Mouse (Mus musculus) intestine, postnatal 0 days (tissue): ENCODE measurements around the gene Prss36. TPM values are rescaled to one million over a fixed set of nuclear protein-coding genes. Genes with fewer than 3 reads are reported as not detected.
"Not testable (repeated sequence)": the region's sequence is repeated elsewhere in the genome, so short reads cannot be mapped to it uniquely, and the experiment has no call there.

Experiments used
- ATAC-seq: fragments of 200-750 bp; cut with Nextera tagmentation; 2 replicates; pipeline ENCODE4 v1.8.0; 2017; ENCODE audit warnings: mild to moderate bottlenecking, moderate TSS enrichment, moderate library complexity
- H3K27ac ChIP-seq: fragments of 300-500 bp; sonication (generic); 2 replicates; pipeline ENCODE4 v1.5.1; 2014; ENCODE audit warnings: mild to moderate bottlenecking, low read depth, low read length, moderate library complexity
- H3K27me3 ChIP-seq: fragments of 300-500 bp; sonication (generic); replicated peaks from 2 replicates; pipeline ENCODE4 v1.6.1; 2014; ENCODE audit warnings: low read length, mixed read lengths; ENCODE audit not compliant: control insufficient read depth, insufficient read depth
- H3K36me3 ChIP-seq: fragments of 300-500 bp; sonication (generic); 2 replicates; pipeline ENCODE4 v1.6.1; 2014; ENCODE audit warnings: mild to moderate bottlenecking, moderate library complexity; ENCODE audit not compliant: control insufficient read depth, insufficient read depth
- H3K4me1 ChIP-seq: fragments of 300-500 bp; sonication (generic); replicated peaks from 2 replicates; pipeline ENCODE4 v1.6.1; 2014; ENCODE audit warnings: antibody characterized with exemption, low read length, mixed read lengths; ENCODE audit not compliant: control insufficient read depth, insufficient read depth
- H3K4me2 ChIP-seq: fragments of 300-500 bp; sonication (generic); replicated peaks from 2 replicates; pipeline ENCODE4 v1.6.1; 2014; ENCODE audit warnings: low read depth, mild to moderate bottlenecking, moderate library complexity
- H3K4me3 ChIP-seq: fragments of 300-500 bp; sonication (generic); 2 replicates; pipeline ENCODE4 v1.5.1; 2014; ENCODE audit warnings: low read depth, low read length
- H3K9ac ChIP-seq: fragments of 300-500 bp; sonication (generic); 2 replicates; pipeline ENCODE4 v1.6.1; 2014; ENCODE audit warnings: mild to moderate bottlenecking, low read depth, low read length
- H3K9me3 ChIP-seq: fragments of 300-500 bp; sonication (generic); 2 replicates; pipeline ENCODE4 v1.6.1; 2016; ENCODE audit warnings: mixed run types; ENCODE audit not compliant: control insufficient read depth
- CTCF ChIP-seq: sonication (generic); IDR thresholded peaks from 2 replicates; pipeline ENCODE4 v1.5.1; 2016; ENCODE audit warnings: low read depth, mild to moderate bottlenecking, control low read depth, antibody characterized with exemption, moderate library complexity
- WGBS: fragments of 180-500 bp; shearing (Covaris S2); extraction: QIAGEN DNeasy Blood & Tissue Kit; methylation state at CpG from one replicate; pipeline ENCODE4 v1.1.7; 2014; 5-methylcytosine and 5-hydroxymethylcytosine counted together
- polyA plus RNA-seq: library from polyadenylated mRNA; unstranded; fragments of >200 nt; fragmentation: Nextera tagmentation; extraction: Ambion mirVana; gene quantifications from 2 replicates; pipeline ENCODE4 v1.2.1, GENCODE M21; 2015

Gene Prss36
- polyA plus RNA-seq, 1 experiment from 2014 or later = 6.3 TPM

DNA sequence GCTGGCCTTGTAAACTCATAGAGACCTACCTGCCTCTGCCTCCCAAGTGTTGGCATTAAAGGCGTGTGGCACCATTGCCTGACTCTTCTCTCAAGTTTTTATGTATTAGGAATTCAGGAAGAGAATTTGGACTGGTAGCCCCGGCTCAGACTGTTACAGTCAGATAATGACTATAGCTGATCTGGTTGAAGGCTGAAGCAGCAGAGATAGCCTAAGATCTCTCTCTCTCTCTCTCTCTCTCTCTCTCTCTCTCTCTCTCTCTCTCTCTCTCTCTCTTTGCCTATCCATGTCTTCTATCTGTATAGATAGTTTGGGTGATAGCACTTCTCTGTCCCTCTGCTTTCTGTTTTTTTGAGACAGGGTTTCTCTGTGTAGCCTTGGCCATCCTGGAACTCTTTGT, 44.8 kb downstream of the Prss36 start:
- H3K4me3 ChIP-seq = no peak overlapping the region
- no peak for TF ChIP-seq CTCF
- WGBS = 75% methylated on average over 2 of the region's 2 CpGs

GRCm38 (mm10) chr7:127899997-127900396, 46.5 kb downstream of the Prss36 start:
- 18% methylated on average over 7 of the region's 7 CpGs for WGBS
- Histone ChIP-seq H3K9ac (peak overlapping the region; percentile 31; the same call in 1 of the 2 replicates), H3K27me3 (no peaks in the 10 kb centered on the region), H3K27ac (peak overlapping the region; percentile 82), H3K4me2 (peak overlapping the region; percentile 46), H3K4me1 (peaks cover 4% of the 10 kb centered on the region; the same call in 1 of the 2 replicates), H3K4me3 (no peak overlapping the region), H3K9me3 (no peaks in the 10 kb centered on the region), H3K36me3 (no peaks in the 10 kb centered on the region)
- TF ChIP-seq CTCF = no peak
- ATAC-seq = peak; percentile 49

More for the DNA sequence above, 44.8 kb downstream of the Prss36 start:
- Histone ChIP-seq H3K9ac (no peak overlapping the region), H3K27ac (no peak overlapping the region), H3K36me3 (peaks cover 17% of the 10 kb centered on the region), H3K9me3 (no peaks in the 10 kb centered on the region), H3K27me3 (no peaks in the 10 kb centered on the region), H3K4me2 (no peak overlapping the region), H3K4me1 (no peaks in the 10 kb centered on the region)
- no peak for ATAC-seq

DNA sequence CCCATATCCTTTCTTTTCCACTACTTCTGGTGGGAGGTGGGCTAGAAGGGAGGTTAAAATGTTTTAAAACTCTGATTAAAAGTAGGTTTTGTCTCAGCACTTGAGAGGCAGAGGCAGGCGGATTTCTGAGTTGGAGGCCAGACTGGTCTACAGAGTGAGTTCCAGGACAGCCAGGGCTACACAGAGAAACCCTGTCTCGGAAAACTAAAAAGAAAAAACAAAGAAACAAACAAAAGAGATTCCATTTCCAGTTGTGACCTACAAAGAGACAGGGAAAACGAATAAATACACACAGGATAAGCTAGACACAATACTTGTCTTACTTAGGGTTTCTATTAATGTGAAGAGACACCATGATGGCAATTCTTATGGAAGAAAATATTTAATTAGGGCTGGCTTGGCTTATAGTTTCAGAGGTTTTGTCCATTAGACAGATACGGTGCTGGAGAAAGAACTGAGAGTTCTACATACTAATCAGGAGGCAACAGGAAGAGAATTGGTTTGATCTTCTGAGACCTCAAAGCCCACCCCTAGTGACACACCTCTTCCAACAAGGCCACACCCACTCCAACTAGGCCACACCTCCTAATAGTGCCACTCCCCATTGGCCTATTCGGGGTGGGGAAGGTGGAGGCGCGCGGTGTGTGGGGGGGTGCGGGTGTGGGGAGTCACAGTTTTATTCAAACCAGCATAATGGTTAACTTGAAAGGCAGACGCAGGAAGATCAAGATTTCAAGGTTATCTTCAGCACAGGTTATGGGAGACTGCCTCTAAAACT, 48.2 kb downstream of the Prss36 start:
- ATAC-seq = no peak
- no peaks in the 10 kb centered on the region for H3K36me3 ChIP-seq
- TF ChIP-seq CTCF = no peak
- H3K4me3 ChIP-seq = no peak overlapping the region
- no peak overlapping the region for H3K9ac ChIP-seq
- H3K27me3 ChIP-seq = no peaks in the 10 kb centered on the region
- H3K9me3 ChIP-seq = no peaks in the 10 kb centered on the region
- H3K4me2 ChIP-seq = peak overlapping the region; percentile 46; the same call in 1 of the 2 replicates
- WGBS = 32% methylated on average over 10 of the region's 10 CpGs
- peaks cover 6% of the 10 kb centered on the region; the same call in 1 of the 2 replicates for H3K4me1 ChIP-seq
- peak overlapping the region; percentile 82; the same call in 1 of the 2 replicates for H3K27ac ChIP-seq

DNA sequence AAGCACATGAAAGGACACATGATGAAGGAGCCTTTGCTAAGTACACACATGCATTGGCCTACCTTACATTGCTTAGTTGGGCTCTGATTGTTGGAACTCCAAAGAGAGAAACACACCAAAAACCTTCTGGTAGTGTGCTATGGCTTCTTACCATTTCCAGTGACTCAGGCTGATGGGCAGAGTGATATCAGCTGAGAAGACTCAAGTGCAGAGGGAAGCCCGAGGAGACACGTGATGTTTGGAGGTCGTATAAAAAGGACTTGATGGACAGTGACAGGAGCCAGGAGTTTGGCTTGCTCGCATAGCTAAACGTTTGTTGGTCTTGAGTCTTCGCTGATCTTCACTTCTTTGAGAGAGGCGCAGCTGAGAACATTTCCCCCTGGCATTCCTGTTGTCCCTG, 49.0 kb downstream of the Prss36 start:
- Histone ChIP-seq H3K4me1 (peaks cover 6% of the 10 kb centered on the region; the same call in 1 of the 2 replicates), H3K36me3 (peaks cover 7% of the 10 kb centered on the region; the same call in 1 of the 2 replicates), H3K9ac (no peak overlapping the region), H3K9me3 (no peaks in the 10 kb centered on the region), H3K4me3 (no peak overlapping the region), H3K4me2 (no peak overlapping the region), H3K27me3 (no peaks in the 10 kb centered on the region), H3K27ac (no peak overlapping the region)
- no peak for TF ChIP-seq CTCF
- WGBS = 84% methylated on average over 7 of the region's 7 CpGs
- ATAC-seq = no peak

DNA sequence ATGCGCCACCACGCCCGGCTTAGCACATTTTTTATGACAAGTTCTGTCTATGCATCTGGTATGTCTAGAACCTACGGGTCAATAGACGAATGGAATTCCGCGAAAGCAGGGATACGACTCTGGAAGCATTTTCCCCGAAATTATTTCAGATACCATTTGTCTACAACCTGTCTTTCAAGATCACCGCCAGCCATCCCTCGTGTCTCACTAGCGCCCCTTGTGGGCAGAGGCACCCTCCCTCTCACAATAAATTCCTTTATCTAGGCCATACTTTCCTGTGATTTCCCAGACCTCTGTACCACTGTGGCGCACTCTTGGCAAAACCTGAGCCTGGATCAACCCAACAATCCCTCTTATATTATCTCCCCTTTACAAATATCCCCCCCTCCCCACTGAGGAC, 50.1 kb downstream of the Prss36 start:
- Histone ChIP-seq H3K9ac (no peak overlapping the region), H3K27me3 (no peaks in the 10 kb centered on the region), H3K4me3 (no peak overlapping the region), H3K4me2 (no peak overlapping the region), H3K27ac (no peak overlapping the region), H3K36me3 (peaks cover 18% of the 10 kb centered on the region; the same call in 1 of the 2 replicates), H3K4me1 (peaks cover 6% of the 10 kb centered on the region; the same call in 1 of the 2 replicates), H3K9me3 (no peaks in the 10 kb centered on the region)
- peak; percentile 84 for TF ChIP-seq CTCF
- no peak for ATAC-seq
- 60% methylated on average over 13 of the region's 13 CpGs for WGBS

DNA sequence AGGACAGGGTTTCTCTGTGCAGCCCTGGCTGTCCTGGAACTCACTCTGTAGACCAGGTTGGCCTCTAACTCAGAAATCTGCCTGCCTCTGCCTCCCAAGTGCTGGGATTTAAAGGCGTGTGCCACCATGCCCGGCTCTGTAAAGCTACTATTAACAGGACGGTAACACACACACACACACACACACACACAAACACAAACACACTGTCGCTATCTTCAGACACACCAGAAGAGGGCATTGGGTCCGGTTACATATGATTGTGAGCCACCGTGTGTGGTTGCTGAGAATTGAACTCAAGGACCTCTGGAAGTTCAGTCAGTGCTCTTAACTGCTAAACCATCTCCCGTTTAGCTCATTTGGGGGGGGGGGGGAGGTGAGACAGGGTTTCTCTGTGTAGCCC, 50.6 kb downstream of the Prss36 start:
- H3K9me3 ChIP-seq, H3K4me1 ChIP-seq, H3K9ac ChIP-seq, ATAC-seq, H3K27me3 ChIP-seq: not testable (repeated sequence)
- peak overlapping the region; percentile 87 for H3K4me2 ChIP-seq
- 65% methylated on average over 7 of the region's 7 CpGs for WGBS
- H3K27ac ChIP-seq = 0 out of 2 replicates have a peak overlapping the region, but pooled peaks have one; percentile 5
- H3K36me3 ChIP-seq = peaks cover 20% of the 10 kb centered on the region; the same call in 1 of the 2 replicates
- H3K4me3 ChIP-seq = peak overlapping the region; percentile 58
